Mouse (Mus musculus): Measurements from ENCODE around the gene Itk. TPM values are rescaled to one million over a fixed set of nuclear protein-coding genes. Genes with fewer than 3 reads are reported as not detected.

Gene Itk
- polyA plus RNA-seq, 1 experiment from 2014 or later = not detected

DNA sequence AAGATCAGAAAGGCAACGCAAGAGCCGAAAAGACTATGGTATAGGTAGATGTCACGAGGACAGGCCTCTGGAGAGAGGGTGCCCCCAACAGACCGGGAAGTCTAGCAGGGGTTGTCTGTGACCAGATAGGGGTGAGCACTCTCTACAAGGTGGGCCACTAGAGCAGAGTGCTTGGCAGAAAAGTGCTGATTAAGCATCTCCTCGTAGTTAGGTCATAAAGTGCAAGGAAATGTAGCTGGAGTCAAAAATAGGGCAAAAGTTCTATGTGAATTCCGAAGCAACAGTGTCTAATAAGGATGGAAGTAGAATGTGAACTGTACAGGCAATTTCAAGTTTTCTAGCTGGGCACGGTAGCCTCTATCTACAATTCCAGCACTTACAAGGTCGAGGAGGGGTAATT is 18.1 kb downstream of the Itk start:
- Histone ChIP-seq H3K4me2 (ENCODE audit: low read length) (no peak overlapping the region), H3K36me3 (ENCODE audit: control insufficient read depth, insufficient read depth, low read length) (no peaks in the 10 kb centered on the region), H3K4me3 (ENCODE audit: low read depth, low read length) (no peak overlapping the region), H3K4me1 (ENCODE audit: control insufficient read depth, insufficient read depth, low read length) (no peaks in the 10 kb centered on the region), H3K9me3 (replicated peaks; ENCODE audit: control insufficient read depth, low read length, poor library complexity, severe bottlenecking) (no peaks in the 10 kb centered on the region), H3K9ac (ENCODE audit: low read depth, low read length) (no peak overlapping the region), H3K27ac (ENCODE audit: low read length) (no peak overlapping the region), H3K27me3 (ENCODE audit: control insufficient read depth, insufficient read depth, low read depth, low read length) (no peaks in the 10 kb centered on the region)
- no peak for ATAC-seq
- WGBS = 95% methylated on average over 8 of the region's 8 CpGs

DNA sequence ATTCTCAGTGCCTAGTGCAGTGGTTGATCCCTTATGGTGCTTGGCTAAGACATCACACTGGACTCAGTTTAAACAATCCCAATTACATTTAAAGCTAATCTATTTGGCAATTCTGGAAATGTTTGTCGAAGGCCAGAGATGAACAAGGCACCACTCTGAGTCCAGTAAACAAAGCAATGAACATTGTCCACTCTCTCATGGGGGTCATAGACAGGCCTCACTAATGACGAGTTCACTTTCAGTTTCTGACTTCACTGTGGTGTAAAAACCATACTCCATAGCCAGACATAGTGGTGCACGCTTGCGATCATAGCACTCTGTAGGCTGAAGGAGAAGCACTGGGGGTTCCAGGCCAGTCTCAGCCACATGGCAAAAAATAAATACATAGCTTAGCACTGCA is 18.9 kb downstream of the Itk start:
- no peaks in the 10 kb centered on the region for H3K36me3 ChIP-seq (ENCODE audit: control insufficient read depth, insufficient read depth, low read length)
- H3K9me3 ChIP-seq (replicated peaks; ENCODE audit: control insufficient read depth, low read length, poor library complexity, severe bottlenecking) = no peaks in the 10 kb centered on the region
- 93% methylated on average over 4 of the region's 4 CpGs for WGBS
- no peaks in the 10 kb centered on the region for H3K27me3 ChIP-seq (ENCODE audit: control insufficient read depth, insufficient read depth, low read depth, low read length)
- H3K9ac ChIP-seq (ENCODE audit: low read depth, low read length) = no peak overlapping the region
- ATAC-seq = no peak
- H3K4me2 ChIP-seq (ENCODE audit: low read length) = no peak overlapping the region
- H3K4me1 ChIP-seq (ENCODE audit: control insufficient read depth, insufficient read depth, low read length) = no peaks in the 10 kb centered on the region
- no peak overlapping the region for H3K27ac ChIP-seq (ENCODE audit: low read length)
- no peak overlapping the region for H3K4me3 ChIP-seq (ENCODE audit: low read depth, low read length)

DNA sequence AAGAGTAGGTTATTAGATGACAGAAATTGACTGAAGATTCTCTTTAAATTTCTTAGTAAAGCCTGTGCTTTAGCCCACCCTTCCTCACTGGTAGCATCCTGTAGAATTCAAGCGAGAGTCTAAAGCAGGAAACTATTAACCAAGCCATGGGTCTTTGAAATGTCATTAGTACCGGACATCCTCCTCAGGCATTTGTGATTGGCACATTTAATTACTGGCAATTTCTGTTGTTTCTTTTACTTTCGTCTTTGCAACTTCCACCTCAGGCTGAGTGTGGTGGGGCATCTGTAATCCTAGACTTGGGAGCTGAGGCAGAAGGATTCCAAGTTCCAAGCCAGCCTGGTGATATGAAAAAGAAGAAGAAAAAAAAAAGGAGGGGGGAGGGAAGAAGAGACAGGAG is 23.0 kb downstream of the Itk start:
- ATAC-seq = no peak
- H3K4me2 ChIP-seq (ENCODE audit: low read length) = no peak overlapping the region
- H3K27ac ChIP-seq (ENCODE audit: low read length) = no peak overlapping the region
- no peak overlapping the region for H3K9ac ChIP-seq (ENCODE audit: low read depth, low read length)
- H3K4me3 ChIP-seq (ENCODE audit: low read depth, low read length) = no peak overlapping the region
- H3K36me3 ChIP-seq (ENCODE audit: control insufficient read depth, insufficient read depth, low read length) = no peaks in the 10 kb centered on the region
- H3K9me3 ChIP-seq (replicated peaks; ENCODE audit: control insufficient read depth, low read length, poor library complexity, severe bottlenecking) = no peaks in the 10 kb centered on the region
- no peaks in the 10 kb centered on the region for H3K27me3 ChIP-seq (ENCODE audit: control insufficient read depth, insufficient read depth, low read depth, low read length)
- 82% methylated on average over 3 of the region's 3 CpGs for WGBS
- H3K4me1 ChIP-seq (ENCODE audit: control insufficient read depth, insufficient read depth, low read length) = no peaks in the 10 kb centered on the region

DNA sequence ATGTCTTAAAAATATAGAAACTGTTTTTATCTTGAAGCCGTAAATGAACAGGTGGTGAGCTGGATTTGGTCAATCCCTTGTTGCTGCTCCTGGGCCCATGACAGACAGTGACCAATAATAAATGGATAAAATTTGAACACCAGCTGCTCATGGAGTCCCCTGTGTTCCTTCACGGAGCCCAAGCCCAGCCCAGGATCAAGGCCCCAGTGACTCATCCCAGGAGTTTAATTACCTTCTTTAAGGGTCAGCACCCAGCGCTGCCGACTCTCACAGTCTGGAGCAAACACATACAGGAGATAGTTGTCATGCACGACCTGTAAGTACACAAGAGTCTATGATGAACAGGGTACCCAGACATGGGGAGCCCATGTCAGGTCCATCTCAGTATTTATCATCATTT is 23.6 kb downstream of the Itk start:
- 84% methylated on average over 5 of the region's 5 CpGs for WGBS
- no peaks in the 10 kb centered on the region for H3K27me3 ChIP-seq (ENCODE audit: control insufficient read depth, insufficient read depth, low read depth, low read length)
- H3K4me3 ChIP-seq (ENCODE audit: low read depth, low read length) = no peak overlapping the region
- H3K4me2 ChIP-seq (ENCODE audit: low read length) = no peak overlapping the region
- no peak overlapping the region for H3K27ac ChIP-seq (ENCODE audit: low read length)
- H3K4me1 ChIP-seq (ENCODE audit: control insufficient read depth, insufficient read depth, low read length) = no peaks in the 10 kb centered on the region
- no peaks in the 10 kb centered on the region for H3K9me3 ChIP-seq (replicated peaks; ENCODE audit: control insufficient read depth, low read length, poor library complexity, severe bottlenecking)
- H3K9ac ChIP-seq (ENCODE audit: low read depth, low read length) = no peak overlapping the region
- ATAC-seq = no peak
- H3K36me3 ChIP-seq (ENCODE audit: control insufficient read depth, insufficient read depth, low read length) = no peaks in the 10 kb centered on the region

DNA sequence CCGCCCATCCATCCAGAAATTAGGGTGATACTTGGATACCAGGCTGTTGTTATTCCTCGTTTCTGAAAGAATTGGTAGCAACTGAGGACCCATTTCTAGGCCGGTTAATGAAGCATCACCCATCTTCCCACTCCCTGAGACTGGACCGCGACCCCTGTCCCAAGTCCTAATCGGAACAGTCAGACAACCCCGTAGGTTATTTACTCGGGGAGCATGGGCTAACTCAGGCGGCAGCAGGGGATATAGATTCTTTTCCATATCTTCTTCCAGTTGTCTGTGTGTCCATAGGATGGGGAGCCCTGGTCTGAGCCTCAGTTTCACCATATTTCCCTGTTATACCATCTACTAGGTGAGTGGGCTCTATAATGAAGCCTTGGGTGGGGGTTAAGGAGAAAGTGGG is 25.5 kb downstream of the Itk start:
- Histone ChIP-seq H3K9me3 (replicated peaks; ENCODE audit: control insufficient read depth, low read length, poor library complexity, severe bottlenecking) (no peaks in the 10 kb centered on the region), H3K4me3 (ENCODE audit: low read depth, low read length) (no peak overlapping the region), H3K4me2 (ENCODE audit: low read length) (no peak overlapping the region), H3K9ac (ENCODE audit: low read depth, low read length) (no peak overlapping the region), H3K27me3 (ENCODE audit: control insufficient read depth, insufficient read depth, low read depth, low read length) (no peaks in the 10 kb centered on the region), H3K36me3 (ENCODE audit: control insufficient read depth, insufficient read depth, low read length) (no peaks in the 10 kb centered on the region), H3K4me1 (ENCODE audit: control insufficient read depth, insufficient read depth, low read length) (no peaks in the 10 kb centered on the region), H3K27ac (ENCODE audit: low read length) (no peak overlapping the region)
- WGBS = 94% methylated on average over 9 of the region's 9 CpGs
- no peak for ATAC-seq

DNA sequence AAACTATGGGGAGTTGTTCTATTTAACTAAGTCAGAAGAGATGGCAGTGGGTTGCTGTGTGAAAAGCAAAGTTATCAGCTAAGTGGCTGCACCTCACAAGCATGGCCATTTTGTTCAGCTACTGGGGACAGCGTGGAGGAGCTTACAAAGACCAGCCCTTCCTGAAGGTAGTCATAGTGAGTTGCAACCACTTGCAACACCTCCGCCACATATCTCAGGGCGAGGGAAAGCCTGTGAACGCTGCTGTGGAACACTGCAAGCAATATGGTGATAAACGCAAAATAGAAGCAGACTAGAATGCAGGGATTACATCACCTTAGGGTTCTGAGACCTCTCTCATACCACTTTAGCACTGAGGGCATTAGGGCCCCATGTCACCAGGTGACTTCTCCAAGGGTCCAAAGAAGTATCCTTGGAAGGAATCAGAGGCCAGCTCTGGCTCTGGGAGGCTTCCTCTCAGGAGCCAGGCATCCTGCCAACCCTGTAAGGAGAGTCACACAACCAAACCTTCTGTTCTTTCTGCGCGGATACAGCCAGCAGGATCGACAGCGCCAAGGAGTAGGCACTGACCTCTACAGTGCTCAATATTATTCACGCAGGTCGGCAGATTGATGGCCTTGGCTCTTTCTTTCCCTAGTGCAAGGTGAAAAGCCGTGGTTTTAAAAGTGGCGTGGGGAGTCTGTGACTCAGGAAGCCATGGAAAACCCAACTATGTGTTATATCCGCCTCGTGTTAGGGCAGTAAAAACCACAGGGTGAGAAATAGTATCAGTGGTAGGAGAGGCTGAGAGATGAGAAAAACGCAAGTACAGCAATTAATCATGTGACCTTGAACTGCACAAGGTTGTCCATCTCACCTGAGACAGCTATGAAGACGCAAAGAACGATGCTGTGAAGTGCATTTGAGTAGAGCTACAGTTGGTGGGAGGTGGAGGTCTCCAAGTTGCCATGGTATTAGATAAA is 27.0 kb downstream of the Itk start:
- 93% methylated on average over 18 of the region's 18 CpGs for WGBS
- Histone ChIP-seq H3K27me3 (ENCODE audit: control insufficient read depth, insufficient read depth, low read depth, low read length) (no peaks in the 10 kb centered on the region), H3K27ac (ENCODE audit: low read length) (no peak overlapping the region), H3K9me3 (replicated peaks; ENCODE audit: control insufficient read depth, low read length, poor library complexity, severe bottlenecking) (no peaks in the 10 kb centered on the region), H3K4me1 (ENCODE audit: control insufficient read depth, insufficient read depth, low read length) (no peaks in the 10 kb centered on the region), H3K9ac (ENCODE audit: low read depth, low read length) (no peak overlapping the region), H3K36me3 (ENCODE audit: control insufficient read depth, insufficient read depth, low read length) (no peaks in the 10 kb centered on the region), H3K4me3 (ENCODE audit: low read depth, low read length) (no peak overlapping the region), H3K4me2 (ENCODE audit: low read length) (no peak overlapping the region)
- no peak for ATAC-seq

DNA sequence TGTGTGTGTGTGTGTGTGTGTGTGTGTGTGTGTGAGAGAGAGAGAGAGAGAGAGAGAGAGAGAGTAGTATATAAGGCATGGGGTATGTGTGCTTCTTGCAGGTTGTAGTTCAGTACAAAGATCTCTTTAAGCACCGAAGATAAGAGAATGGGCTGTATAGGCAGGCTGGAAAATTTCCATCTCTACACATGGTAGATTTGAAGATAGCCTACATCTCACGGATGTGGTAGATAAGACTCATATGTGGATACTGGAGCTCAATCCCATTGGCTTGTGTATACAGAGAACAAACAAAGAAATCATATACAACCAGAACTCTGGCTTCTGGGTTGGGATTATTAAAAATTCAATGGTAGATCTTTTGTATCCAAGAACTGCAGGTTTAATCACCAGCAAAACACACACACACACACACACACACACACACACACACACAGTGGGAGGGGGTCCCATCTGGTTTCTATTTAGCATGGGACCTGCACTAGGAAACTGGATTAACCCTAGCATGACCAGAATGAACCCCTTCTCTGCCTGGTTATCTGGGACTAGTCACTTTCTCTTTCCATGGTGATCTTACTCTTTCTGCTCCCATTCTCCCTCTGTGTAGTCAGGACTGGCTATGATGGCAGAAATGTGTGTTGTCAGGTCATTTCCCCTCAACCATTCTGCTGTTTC is 28.2 kb downstream of the Itk start:
- Histone ChIP-seq H3K4me2 (ENCODE audit: low read length) (no peak overlapping the region), H3K36me3 (ENCODE audit: control insufficient read depth, insufficient read depth, low read length) (no peaks in the 10 kb centered on the region), H3K9ac (ENCODE audit: low read depth, low read length) (no peak overlapping the region), H3K27me3 (ENCODE audit: control insufficient read depth, insufficient read depth, low read depth, low read length) (no peaks in the 10 kb centered on the region), H3K4me3 (ENCODE audit: low read depth, low read length) (no peak overlapping the region), H3K27ac (ENCODE audit: low read length) (no peak overlapping the region), H3K9me3 (replicated peaks; ENCODE audit: control insufficient read depth, low read length, poor library complexity, severe bottlenecking) (no peaks in the 10 kb centered on the region), H3K4me1 (ENCODE audit: control insufficient read depth, insufficient read depth, low read length) (no peaks in the 10 kb centered on the region)
- no peak for ATAC-seq
- WGBS = 74% methylated on average over 2 of the region's 2 CpGs

DNA sequence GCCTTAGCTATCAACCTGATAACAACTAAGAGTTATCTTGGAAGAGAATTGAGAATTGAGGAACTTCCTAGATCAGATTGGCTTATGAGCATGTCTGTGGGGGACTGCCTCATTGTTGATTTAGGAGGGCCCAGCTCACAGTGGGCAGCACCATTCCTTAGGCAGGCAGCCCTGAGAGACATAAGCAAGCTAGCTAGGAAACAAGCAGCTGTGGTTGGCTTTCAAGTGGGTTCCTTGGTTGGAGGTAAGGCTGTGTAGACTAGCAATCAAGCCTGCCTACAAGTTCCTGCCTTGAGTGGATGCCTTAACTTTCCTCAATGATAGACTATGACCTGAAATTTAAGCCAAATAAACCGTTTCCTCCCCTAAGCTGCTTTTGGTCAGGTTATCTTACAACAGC is 30.9 kb downstream of the Itk start:
- Histone ChIP-seq H3K27me3 (ENCODE audit: control insufficient read depth, insufficient read depth, low read depth, low read length) (no peaks in the 10 kb centered on the region), H3K4me1 (ENCODE audit: control insufficient read depth, insufficient read depth, low read length) (no peaks in the 10 kb centered on the region), H3K9ac (ENCODE audit: low read depth, low read length) (no peak overlapping the region), H3K4me2 (ENCODE audit: low read length) (no peak overlapping the region), H3K4me3 (ENCODE audit: low read depth, low read length) (no peak overlapping the region), H3K9me3 (replicated peaks; ENCODE audit: control insufficient read depth, low read length, poor library complexity, severe bottlenecking) (no peaks in the 10 kb centered on the region), H3K27ac (ENCODE audit: low read length) (no peak overlapping the region), H3K36me3 (ENCODE audit: control insufficient read depth, insufficient read depth, low read length) (no peaks in the 10 kb centered on the region)
- 65% methylated on average over 1 of the region's 1 CpGs for WGBS
- ATAC-seq = no peak

DNA sequence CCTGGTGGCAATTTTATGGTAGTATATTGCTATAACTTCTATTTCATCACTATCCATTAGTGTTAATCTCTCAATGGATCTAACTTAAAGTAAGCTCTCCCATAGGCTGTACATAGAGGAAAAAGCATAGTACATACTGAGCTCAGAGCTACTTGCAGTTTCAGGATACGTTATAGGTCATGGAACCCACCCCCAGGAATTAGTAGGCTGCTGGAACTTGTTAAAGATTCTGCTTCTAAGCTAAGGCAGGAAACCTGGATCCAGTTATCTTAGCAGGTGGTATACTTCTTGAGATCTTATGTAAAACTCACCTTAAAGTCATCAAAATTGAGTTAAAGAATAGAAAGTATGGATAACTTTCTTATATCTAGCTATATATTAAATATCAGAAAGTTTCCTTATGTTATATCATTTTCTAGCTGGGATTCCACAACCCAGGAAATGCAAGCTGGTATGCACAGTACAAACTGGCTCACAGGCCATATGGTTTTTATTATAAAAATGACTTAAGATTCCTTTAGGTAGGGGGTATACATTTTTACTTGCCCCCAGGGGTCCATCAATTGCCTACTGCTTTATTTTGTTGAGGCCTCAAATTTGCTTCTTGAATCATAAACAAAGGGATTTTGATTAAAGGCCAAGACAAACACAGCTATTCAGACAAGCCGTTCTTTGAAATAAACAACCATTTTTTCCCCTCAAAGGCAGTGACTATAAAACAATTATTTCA is 39.5 kb downstream of the Itk start:
- WGBS = 80% methylated on average over 2 of the region's 2 CpGs
- Histone ChIP-seq H3K9ac (ENCODE audit: low read depth, low read length) (no peak overlapping the region), H3K4me3 (ENCODE audit: low read depth, low read length) (no peak overlapping the region), H3K27ac (ENCODE audit: low read length) (no peak overlapping the region), H3K4me2 (ENCODE audit: low read length) (no peak overlapping the region), H3K36me3 (ENCODE audit: control insufficient read depth, insufficient read depth, low read length) (no peaks in the 10 kb centered on the region), H3K9me3 (replicated peaks; ENCODE audit: control insufficient read depth, low read length, poor library complexity, severe bottlenecking) (no peaks in the 10 kb centered on the region), H3K27me3 (ENCODE audit: control insufficient read depth, insufficient read depth, low read depth, low read length) (no peaks in the 10 kb centered on the region), H3K4me1 (ENCODE audit: control insufficient read depth, insufficient read depth, low read length) (no peaks in the 10 kb centered on the region)
- no peak for ATAC-seq

Measured in midbrain, embryonic 16.5 days (tissue).